Mouse (Mus musculus) cortical plate, adult 2 months (tissue): ENCODE data around the gene Maea.

ENCODE experiments used
- CTCF ChIP-seq: fragments of 200-500 bp; IDR thresholded peaks from 2 replicates; pipeline ENCODE4 v1.5.1; 2011; ENCODE audit warnings: mild to moderate bottlenecking, control low read depth, low read length; ENCODE audit not compliant: insufficient read depth; ENCODE audit errors: extremely low read depth
- POLR2A ChIP-seq: fragments of 200-500 bp; IDR thresholded peaks from 2 replicates; pipeline ENCODE4 v1.6.1; 2011; ENCODE audit warnings: mild to moderate bottlenecking, low read length, control low read depth; ENCODE audit not compliant: insufficient read depth; ENCODE audit errors: extremely low read depth

GRCm38 (mm10) chr5:33363263-33363662 lies 28.0 kb downstream of the Maea start:
- TF ChIP-seq CTCF = no peak
- TF ChIP-seq POLR2A = no peak
